Mouse (Mus musculus) kidney, adult 2 months (tissue): Measurements from ENCODE around the gene 5730507C01Rik.
"Not testable (repeated sequence)": the region's sequence is repeated elsewhere in the genome, so short reads cannot be mapped to it uniquely, and the experiment has no call there.

Source experiments
- CTCF ChIP-seq: fragments of 200-500 bp; conservative IDR thresholded peaks from 2 replicates; pipeline ENCODE4 v1.5.1; 2011; ENCODE audit warnings: low read depth, mild to moderate bottlenecking, control low read depth, low read length, moderate library complexity, mixed read lengths; ENCODE audit not compliant: insufficient read depth, insufficient read length
- POLR2A ChIP-seq: fragments of 200-500 bp; IDR thresholded peaks from one replicate; pipeline ENCODE4 v1.6.1; 2011; ENCODE audit warnings: low read depth, low read length, control low read depth

DNA sequence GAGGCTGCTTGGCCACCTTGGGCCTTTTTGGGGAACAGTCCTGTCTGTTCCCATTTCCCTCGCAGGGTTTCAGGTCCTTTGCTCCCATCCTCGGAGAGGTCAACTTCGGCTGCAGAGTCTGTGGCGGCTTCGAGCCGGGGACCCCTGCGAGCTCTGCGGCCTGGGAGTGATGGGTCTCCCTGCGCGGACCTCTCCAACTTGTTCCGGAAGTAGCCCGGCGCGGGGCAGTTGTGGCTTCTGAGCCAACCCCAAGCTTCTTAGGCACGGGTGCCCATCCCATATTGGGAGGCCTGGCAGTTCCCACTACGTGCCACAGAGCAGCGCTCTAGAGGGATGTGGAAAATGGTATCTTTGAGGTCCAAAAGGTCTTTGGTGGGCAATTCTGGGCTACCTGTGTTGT lies 767 bp downstream of the 5730507C01Rik start:
- TF ChIP-seq CTCF, POLR2A: not testable (repeated sequence)
